In the genomic region with DNA sequence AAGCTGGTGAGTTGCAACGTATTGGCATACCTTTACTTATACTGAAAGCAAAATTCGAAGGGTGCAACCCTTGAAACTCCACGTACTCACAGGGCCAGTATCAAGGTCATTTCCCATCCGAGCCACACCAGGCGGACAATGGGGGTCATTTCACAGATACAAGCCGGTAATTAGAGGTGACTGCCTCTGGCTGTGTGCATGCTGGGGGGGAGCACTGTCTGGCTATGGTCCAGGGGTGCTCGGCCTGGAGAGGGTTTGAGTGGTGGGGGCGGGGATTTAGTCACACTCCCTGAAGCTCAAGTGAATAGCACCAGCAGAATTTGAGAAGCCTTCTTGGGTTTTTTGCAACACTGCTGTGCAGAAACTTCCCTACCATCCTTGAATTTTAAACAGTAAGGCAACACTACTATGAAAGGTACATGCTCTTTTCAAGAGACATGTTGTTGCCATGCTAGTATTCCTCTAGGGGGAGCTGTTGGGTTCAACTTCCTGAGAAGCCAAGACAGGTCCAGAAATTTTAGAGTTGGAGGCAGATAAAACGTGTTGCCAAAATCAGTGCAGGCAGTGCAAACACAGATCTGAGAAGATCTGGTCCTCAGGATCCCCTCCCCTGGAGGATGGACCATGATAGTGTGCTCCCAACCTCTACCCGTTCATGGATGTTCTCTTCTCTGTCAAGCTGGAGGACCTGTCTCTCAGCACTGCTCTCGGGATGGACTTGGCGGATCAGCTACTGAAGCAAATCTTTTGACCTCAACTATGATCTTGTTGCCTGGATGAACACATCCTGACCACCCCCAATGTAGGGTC, we compare ENCODE assay signal across 9 mouse cellular contexts.
DNase-seq lines count a peak whose midpoint lies in the region; ATAC-seq and TF ChIP-seq lines count a peak whose summit lies in the region.
"Had no signal": no experiment of that assay in that cellular context is flagged by ENCODE, and none has a peak within 500 bp of the region (broad histone marks: within the 10 kb centered on the region; RNA-seq: fewer than 3 reads in every experiment).

No protein-coding gene starts in this region.

- no peak for DNase-seq in lung, postnatal 25 days (ENCODE audit: low spot score)
- DNase-seq in cerebellum, adult 2 months, result peak; percentile 49 to 52
- peak; percentile 54 for DNase-seq in hindbrain, embryonic 11.5 days (ENCODE audit: low spot score)
- no peak for DNase-seq in urinary bladder, postnatal 36 days (ENCODE audit: low spot score in 2 of 2)
- no peak for DNase-seq in c-Kit-positive CD71-positive TER-119-positive erythroid progenitor cells, embryonic 14.5 days (ENCODE audit: low spot score)
- no peak for DNase-seq in gastrocnemius, postnatal 36 days
- DNase-seq: liver, embryonic 13.5 days had no signal

- H3K27me3 ChIP-seq in lung, embryonic 15.5 days, result no peaks in the 10 kb centered on the region
- H3K27me3 ChIP-seq in cerebellum, adult 2 months (ENCODE audit: control insufficient read depth, insufficient read depth, low read length), result no peaks in the 10 kb centered on the region
- H3K27me3 ChIP-seq in hindbrain, embryonic 11.5 days (ENCODE audit: control insufficient read depth, insufficient read depth, low read length), result no peaks in the 10 kb centered on the region
- no peaks in the 10 kb centered on the region for H3K27me3 ChIP-seq in midbrain, embryonic 15.5 days (replicated peaks)
- H3K27me3 ChIP-seq: liver, embryonic 13.5 days had no signal

- 49% methylated on average over 12 of the region's 12 CpGs for WGBS in lung, embryonic 15.5 days
- 31% methylated on average over 12 of the region's 12 CpGs for WGBS in cerebellum, adult 2 months
- WGBS in hindbrain, embryonic 11.5 days, result 37% methylated on average over 12 of the region's 12 CpGs
- 45% methylated on average over 12 of the region's 12 CpGs for whole genome bisulfite sequencing in midbrain, embryonic 15.5 days

- no peak for TF ChIP-seq POLR2A in cerebellum, adult 2 months (IDR thresholded peaks at IDR 0.05; ENCODE audit: borderline replicate concordance, insufficient read depth, low read length)

- H3K9ac ChIP-seq in lung, embryonic 15.5 days, result no peak overlapping the region
- no peak overlapping the region for H3K9ac ChIP-seq in hindbrain, embryonic 11.5 days (ENCODE audit: low read depth, low read length)
- no peak overlapping the region for H3K9ac ChIP-seq in midbrain, embryonic 15.5 days
- H3K9ac ChIP-seq: liver, embryonic 13.5 days had no signal

- peak overlapping the region; percentile 37 for H3K4me2 ChIP-seq in lung, embryonic 15.5 days
- no peak overlapping the region; the same call in 1 of the 2 replicates for H3K4me2 ChIP-seq in hindbrain, embryonic 11.5 days (replicated peaks; ENCODE audit: low read depth, low read length)
- H3K4me2 ChIP-seq in midbrain, embryonic 15.5 days, result no peak overlapping the region
- H3K4me2 ChIP-seq: liver, embryonic 13.5 days had no signal

- H3K4me1 ChIP-seq in lung, embryonic 15.5 days, result peaks cover 8% of the 10 kb centered on the region
- H3K4me1 ChIP-seq in cerebellum, adult 2 months (ENCODE audit: control insufficient read depth, insufficient read depth, low read length), result peaks cover 20% of the 10 kb centered on the region
- no peaks in the 10 kb centered on the region for H3K4me1 ChIP-seq in hindbrain, embryonic 11.5 days (replicated peaks; ENCODE audit: control insufficient read depth, insufficient read depth, low read length)
- peaks cover 15% of the 10 kb centered on the region for H3K4me1 ChIP-seq in midbrain, embryonic 15.5 days
- H3K4me1 ChIP-seq: liver, embryonic 13.5 days had no signal

- 0 out of 2 replicates have a peak overlapping the region, but pooled peaks have one; percentile 5 for H3K4me3 ChIP-seq in lung, embryonic 15.5 days
- H3K4me3 ChIP-seq in cerebellum, adult 2 months (replicated peaks; ENCODE audit: insufficient read depth, low read depth, low read length), result no peak overlapping the region
- H3K4me3 ChIP-seq in hindbrain, embryonic 11.5 days (ENCODE audit: low read depth, low read length), result no peak overlapping the region
- H3K4me3 ChIP-seq in midbrain, embryonic 15.5 days, result no peak overlapping the region
- H3K4me3 ChIP-seq: liver, embryonic 13.5 days had no signal

- H3K9me3 ChIP-seq in lung, embryonic 15.5 days, result no peaks in the 10 kb centered on the region
- H3K9me3 ChIP-seq in hindbrain, embryonic 11.5 days (ENCODE audit: control insufficient read depth, low read length), result no peaks in the 10 kb centered on the region
- no peaks in the 10 kb centered on the region for H3K9me3 ChIP-seq in midbrain, embryonic 15.5 days
- H3K9me3 ChIP-seq: liver, embryonic 13.5 days had no signal

- no peak; the same call in 1 of the 2 replicates for ATAC-seq in lung, embryonic 15.5 days (ENCODE audit: borderline replicate concordance, extremely low read depth, low FRiP score, low TSS enrichment)
- ATAC-seq in hindbrain, embryonic 11.5 days (ENCODE audit: low FRiP score), result peak; percentile 76
- ATAC-seq in midbrain, embryonic 15.5 days (replicated peaks), result peak; percentile 79; the same call in 1 of the 2 replicates

- intact Hi-C loops in gastrocnemius, postnatal 36 days (cut with DNase I), result no loop called here

- no peaks in the 10 kb centered on the region for H3K36me3 ChIP-seq in lung, embryonic 15.5 days
- no peaks in the 10 kb centered on the region for H3K36me3 ChIP-seq in hindbrain, embryonic 11.5 days (ENCODE audit: control insufficient read depth, insufficient read depth, low read length)
- H3K36me3 ChIP-seq in midbrain, embryonic 15.5 days (replicated peaks), result no peaks in the 10 kb centered on the region
- H3K36me3 ChIP-seq: liver, embryonic 13.5 days had no signal

- H3K27ac ChIP-seq in lung, embryonic 15.5 days, result no peak overlapping the region
- peak overlapping the region; percentile 99 for H3K27ac ChIP-seq in cerebellum, adult 2 months (ENCODE audit: insufficient read depth, low read length)
- no peak overlapping the region for H3K27ac ChIP-seq in hindbrain, embryonic 11.5 days (ENCODE audit: low read depth, low read length)
- no peak overlapping the region for H3K27ac ChIP-seq in midbrain, embryonic 15.5 days
- H3K27ac ChIP-seq: liver, embryonic 13.5 days had no signal

- TF ChIP-seq CTCF in cerebellum, adult 2 months (IDR thresholded peaks at IDR 0.05; ENCODE audit: borderline replicate concordance, insufficient read depth, low read depth, low read length), result peak; percentile 8; the same call in 1 of the 2 replicates

Comparison
In these comparisons a context has a peak if more than half of its experiments do, and no peak if none do; other contexts are left out.
1. DNase-seq: peak in cerebellum, adult 2 months (2 of 2) and hindbrain, embryonic 11.5 days (single experiment); none in lung, postnatal 25 days (single experiment), urinary bladder, postnatal 36 days (0 of 2), c-Kit-positive CD71-positive TER-119-positive erythroid progenitor cells, embryonic 14.5 days (single experiment) and gastrocnemius, postnatal 36 days (0 of 2).